Mouse (Mus musculus): ENCODE measurements around the gene Tex44. TPM values are rescaled to one million over a fixed set of nuclear protein-coding genes. Genes with fewer than 3 reads are reported as not detected.
"Not testable (repeated sequence)": the region's sequence is repeated elsewhere in the genome, so short reads cannot be mapped to it uniquely, and the experiment has no call there.

Gene Tex44
- total RNA-seq, 1 experiment from 2014 or later = not detected

DNA sequence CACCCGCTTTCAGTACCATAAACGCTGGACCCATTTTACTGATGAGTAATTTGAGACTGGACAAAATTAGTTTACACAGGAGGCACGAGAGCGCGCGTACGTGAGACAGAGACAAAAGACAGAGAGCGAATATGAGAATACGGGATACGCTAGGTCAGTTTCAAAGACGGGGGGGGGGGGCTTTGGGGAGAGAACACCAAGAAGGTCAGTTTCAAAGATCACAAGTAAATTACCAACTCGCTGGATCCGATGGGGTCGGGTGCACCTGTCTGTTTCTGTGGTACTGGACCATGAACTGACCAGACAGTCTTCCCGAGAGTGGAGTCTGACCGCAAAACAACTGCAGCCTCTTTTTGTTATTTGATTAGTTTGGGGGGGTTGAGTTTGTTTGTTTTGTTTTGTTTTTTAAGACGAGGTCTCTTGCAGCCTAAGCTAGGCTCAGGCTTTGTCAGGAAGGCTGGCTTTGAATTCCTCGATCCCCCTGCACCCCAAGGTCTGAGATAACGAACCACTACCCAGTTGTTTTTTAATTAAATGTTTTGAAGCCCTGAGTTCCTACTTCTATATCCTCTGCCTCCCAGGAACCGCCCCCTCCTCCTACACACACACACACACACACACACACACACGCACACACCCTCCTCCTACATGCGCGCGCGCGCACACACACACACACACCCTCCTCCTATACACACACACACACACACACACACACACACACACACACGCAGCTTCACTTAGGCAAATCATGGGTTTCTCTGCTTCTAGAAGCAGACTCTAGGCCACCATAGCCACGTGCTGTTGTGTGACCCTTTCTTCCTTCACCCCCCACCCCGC lies 15.0 kb downstream of the Tex44 start:
- peak; percentile 9; the same call in 1 of the 2 replicates for ATAC-seq (replicated peaks; ENCODE audit: insufficient number of reproducible peaks, low FRiP score, low TSS enrichment, poor library complexity, severe bottlenecking)

DNA sequence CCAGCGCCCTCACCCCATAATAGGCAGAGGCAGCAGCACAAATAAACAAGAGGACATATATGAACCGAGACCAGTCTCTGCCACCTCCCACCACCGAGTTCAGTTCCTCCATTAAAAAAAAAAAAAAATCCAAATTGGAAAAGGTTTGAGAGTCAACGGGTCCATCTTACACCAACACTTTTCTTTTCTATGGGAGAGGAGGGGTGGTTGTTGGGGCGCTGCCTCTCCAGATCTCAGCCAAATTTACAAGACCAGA lies 15.5 kb downstream of the Tex44 start:
- ATAC-seq (replicated peaks; ENCODE audit: insufficient number of reproducible peaks, low FRiP score, low TSS enrichment, poor library complexity, severe bottlenecking) = no peak

DNA sequence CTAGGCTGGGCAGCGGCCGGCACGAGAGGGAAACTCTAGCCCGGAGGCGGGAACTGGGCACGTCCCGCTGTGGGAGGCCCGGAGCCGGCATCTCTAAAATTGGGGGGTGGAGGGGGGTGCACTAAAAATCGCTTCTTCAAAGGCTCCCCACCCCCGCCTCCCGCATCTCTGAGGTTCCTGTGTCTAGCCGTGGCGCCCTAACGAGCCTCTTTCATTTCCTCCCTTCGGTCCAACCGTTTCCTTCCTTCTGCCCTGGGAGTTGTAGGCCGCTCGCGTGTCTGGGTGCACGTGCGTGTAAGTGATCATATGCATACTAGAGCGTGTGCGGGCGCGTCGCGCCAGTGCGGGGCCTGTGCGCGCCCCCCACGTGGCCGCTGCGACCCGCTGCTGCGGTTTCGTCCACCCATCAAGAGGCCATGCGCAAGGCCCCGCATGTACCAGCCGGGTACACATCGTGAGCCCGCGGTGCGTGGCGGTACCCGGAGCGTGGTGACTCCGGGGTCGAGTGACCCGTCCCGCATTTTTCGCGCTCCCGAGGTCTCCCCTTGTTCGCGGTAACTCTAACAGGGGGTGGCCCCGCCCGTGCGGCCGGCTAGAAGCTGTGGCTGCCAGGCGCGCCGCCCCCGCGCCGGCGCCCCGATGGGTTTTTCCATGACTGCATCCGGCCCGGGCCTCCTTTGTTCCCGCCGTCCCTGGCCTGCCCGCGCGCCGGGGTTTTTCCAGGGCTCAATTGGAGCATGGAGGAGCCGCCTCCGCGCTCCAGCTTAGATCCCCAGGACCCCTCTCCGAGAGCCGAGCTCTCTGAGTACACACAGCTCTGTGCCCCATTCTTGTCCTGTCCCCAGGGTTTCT lies 16.1 kb downstream of the Tex44 start:
- ATAC-seq (replicated peaks; ENCODE audit: insufficient number of reproducible peaks, low FRiP score, low TSS enrichment, poor library complexity, severe bottlenecking) = peak; percentile 44

DNA sequence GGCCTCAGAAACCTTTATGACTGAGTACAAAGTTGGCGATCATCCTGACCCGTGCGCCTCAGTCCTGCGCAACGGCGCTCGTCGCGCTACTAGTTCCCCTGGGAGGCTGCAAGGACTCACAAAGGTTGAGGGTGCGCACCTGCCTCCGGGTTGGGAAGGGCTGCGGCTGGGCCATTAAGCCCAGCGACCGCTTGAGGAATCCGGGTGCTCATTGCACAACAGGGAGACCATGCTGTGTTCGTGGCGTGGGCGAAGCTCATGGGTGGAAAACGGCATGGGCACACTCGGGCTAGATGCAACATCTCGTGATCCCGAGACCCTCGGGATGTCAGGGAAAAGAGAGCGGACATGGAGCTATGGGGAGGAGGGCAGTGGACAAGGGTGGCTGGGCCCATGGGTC lies 16.7 kb downstream of the Tex44 start:
- ATAC-seq (replicated peaks; ENCODE audit: insufficient number of reproducible peaks, low FRiP score, low TSS enrichment, poor library complexity, severe bottlenecking) = no peak

DNA sequence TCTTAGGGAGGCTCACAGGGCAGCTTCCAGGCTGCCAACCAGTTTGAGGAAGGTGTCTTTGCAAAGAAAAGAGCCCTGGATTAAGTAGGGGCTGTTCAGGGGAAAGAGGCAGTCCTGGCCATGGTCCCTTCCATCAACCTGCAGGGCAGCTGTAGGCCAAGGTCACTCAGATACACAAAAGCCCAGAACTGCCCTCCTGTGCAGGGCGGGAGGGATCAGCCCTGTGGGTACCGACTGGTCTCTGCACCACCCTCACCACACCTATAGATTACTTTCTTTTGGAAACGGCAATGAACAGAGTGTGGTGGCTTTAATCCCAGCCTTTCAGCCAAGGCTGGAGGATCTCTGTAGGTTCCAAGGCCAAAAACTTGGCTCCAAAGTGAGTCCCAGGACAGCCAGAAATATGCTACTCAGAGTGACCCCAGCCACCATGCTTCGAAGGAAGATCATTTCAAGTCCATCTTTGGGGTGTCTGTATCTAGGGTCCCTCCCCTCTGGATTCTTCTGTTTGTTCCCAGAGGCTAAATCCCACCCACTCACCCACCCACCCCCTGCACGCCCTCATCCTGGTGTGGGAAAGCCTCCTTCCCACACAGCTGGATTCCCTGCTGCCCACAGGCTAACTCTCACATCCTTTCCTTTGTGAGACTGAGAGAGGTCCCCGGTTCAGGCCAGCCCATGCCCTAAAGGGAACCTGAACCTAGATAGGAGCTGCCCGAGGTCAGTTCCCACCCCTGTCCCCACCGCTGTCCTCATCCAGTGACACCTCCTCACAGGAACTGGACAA lies 17.4 kb downstream of the Tex44 start:
- no peak for ATAC-seq (replicated peaks; ENCODE audit: insufficient number of reproducible peaks, low FRiP score, low TSS enrichment, poor library complexity, severe bottlenecking)

DNA sequence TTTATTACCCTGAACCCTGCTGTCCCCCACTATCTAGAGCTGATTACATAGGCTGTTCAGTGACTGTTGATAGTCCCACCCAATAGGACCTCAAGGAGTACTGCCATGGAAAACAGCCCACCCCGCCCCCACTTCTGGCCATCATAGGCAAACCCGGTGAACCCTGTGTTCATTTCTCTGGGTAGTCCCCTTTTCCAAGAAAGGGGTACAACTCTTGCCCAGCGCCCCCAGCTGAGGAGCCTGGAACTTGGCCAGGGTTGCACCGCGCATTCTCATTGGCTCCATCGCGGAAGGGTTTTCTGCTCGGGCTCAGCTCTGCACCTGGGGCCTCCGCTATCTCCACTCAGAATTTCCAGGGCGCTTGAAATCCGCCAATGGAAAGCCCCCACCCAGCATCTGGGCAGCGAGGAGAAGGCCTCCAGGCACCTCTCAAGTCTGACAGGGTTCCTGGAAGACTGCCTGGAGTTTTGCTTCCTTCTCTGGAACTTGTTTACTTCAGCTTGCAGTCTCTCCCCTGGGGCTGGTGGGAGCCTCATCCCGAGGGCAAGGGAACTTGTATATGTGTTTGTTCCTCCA lies 21.6 kb downstream of the Tex44 start:
- ATAC-seq (replicated peaks; ENCODE audit: insufficient number of reproducible peaks, low FRiP score, low TSS enrichment, poor library complexity, severe bottlenecking) = no peak

DNA sequence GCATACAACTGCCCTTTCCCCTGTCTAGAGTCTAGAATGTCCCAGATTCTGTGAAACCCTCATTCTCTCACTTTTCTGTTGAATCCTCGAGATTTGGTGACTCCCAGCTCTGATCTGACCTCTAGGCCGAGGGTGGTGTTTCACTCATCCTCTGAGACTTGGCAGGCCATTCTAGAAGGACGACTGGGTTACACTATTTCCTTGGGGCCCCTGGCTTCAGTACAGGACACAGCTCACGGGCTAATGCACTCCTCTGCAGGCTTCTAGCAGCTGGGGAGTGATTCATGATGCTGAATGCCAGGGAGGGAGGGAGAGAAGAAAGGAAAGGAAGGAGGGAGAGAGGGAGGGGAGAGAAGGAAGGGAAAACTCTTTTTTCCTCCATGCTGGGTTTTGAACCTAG lies 22.1 kb downstream of the Tex44 start:
- no peak for ATAC-seq (replicated peaks; ENCODE audit: insufficient number of reproducible peaks, low FRiP score, low TSS enrichment, poor library complexity, severe bottlenecking)

DNA sequence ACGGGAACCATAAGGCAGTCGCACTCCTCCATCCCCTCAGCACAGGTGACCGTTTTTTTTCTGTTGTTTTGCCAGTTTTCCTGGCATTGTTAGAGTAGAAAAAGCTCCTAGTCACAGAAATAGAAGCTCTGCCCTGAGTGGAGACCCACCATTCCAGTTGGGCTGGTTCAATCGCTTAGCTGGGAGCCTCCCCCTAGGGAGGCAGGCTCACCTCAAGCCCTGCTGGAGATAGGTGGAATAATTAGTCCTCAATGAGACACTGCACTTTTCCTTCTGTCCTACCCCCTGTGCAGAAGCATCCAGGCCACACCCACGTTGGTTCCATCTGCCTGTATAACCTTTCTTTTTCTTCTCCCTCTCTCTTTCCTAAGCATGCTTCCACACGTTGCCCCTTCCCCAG lies 23.8 kb downstream of the Tex44 start:
- ATAC-seq (replicated peaks; ENCODE audit: insufficient number of reproducible peaks, low FRiP score, low TSS enrichment, poor library complexity, severe bottlenecking) = no peak

DNA sequence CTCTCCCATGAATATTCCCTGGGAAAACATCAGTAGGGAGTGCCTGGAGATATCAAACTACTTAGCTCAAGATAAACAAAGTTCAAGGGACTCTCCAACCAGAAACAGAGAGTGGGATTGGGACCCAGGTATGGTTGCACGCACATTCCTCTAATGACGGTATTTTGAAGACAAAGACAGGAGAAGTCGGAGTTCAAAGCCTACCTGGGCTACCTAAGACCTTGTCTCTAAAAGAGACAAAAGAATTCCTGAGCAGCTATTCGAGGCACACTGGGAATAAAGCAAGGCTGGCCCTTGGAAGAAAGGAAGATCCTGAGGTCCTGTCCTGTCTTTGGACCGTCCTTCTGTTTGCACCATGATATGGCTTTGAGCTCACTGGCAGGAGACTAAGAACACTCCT lies 26.6 kb downstream of the Tex44 start:
- ATAC-seq (replicated peaks; ENCODE audit: insufficient number of reproducible peaks, low FRiP score, low TSS enrichment, poor library complexity, severe bottlenecking) = no peak

DNA sequence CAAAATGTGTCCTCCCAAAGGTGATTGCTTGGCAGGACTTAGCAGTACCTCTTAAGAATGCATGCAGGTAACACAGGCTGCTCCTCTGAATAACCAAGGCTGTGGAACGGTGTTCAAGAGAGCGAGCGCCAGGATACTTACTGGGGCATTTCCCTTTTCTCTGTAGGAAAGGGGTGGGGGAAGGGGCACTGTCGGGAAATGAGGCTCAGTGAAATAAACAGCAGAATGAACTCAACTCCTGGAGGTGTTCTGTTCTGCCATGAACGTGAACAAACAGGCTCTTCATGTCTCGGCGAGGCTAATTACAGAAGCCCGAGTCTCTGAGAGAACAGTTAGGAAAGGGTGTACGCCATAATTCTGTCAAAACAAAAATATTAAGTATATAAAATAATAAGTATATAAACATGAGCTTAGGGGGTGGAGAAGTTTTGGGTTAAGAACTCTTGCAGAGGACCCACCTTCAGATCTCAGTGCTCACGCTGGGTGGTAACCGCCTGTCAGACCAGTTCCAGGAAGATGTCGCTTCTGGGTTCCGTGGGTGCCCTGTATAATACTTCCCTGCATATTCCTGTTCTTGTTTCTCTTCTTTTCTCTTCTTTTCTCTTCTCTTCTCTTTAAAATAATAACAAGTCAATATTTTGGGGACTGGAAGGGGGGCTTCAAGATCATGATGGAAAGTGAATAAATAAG lies 30.9 kb downstream of the Tex44 start:
- no peak for ATAC-seq (replicated peaks; ENCODE audit: insufficient number of reproducible peaks, low FRiP score, low TSS enrichment, poor library complexity, severe bottlenecking)

DNA sequence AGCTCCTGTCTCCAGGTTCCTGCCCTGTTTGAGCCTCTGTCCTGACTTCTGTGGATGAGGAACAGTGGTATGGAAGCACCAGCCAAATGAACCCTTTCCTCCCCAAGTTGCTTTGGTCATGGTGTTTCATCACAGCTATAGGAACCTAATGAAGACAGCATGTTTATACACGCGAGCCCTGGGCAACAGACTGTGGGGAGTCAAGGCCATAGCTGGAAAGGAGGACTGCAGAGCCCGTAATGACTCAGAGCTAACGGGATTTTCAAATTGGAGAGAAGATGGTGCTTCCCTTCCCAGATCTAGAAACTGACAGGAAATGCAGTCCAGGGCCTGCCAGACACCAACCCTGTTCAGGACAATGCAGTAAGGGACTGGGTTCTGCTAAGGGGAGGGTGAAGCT lies 33.2 kb downstream of the Tex44 start:
- no peak for ATAC-seq (replicated peaks; ENCODE audit: insufficient number of reproducible peaks, low FRiP score, low TSS enrichment, poor library complexity, severe bottlenecking)

DNA sequence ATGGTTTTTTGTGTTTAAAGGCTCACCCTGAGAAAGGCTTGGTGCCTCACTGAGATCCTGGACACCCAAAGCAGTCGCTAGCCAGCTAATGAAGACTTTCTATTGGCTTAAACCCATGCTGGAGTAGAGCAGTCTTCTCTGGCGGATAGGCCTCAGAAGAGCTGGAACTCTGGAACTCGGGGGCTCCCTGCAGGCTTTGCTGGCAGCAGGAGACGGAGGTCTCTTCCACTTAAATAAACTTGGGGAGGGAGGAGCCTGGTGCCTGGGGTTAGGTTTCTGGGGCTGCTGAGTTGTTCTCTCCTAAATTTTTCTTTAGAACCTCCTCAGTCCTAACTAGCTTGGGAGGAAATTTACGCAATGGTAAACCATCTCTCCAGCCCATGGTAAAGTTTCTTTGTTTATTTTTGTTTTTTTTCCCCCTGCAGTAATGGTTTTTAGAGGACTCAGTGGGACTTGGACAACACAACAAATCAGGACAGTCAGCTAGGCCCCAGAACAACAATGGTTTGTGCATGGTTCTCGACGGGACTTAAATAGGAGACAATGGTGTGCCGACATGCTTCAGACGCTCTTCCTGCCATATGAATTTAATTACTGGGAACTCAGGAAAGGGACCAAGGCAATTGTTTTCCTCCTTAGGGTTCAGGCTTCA lies 38.2 kb downstream of the Tex44 start:
- no peak for ATAC-seq (replicated peaks; ENCODE audit: insufficient number of reproducible peaks, low FRiP score, low TSS enrichment, poor library complexity, severe bottlenecking)

DNA sequence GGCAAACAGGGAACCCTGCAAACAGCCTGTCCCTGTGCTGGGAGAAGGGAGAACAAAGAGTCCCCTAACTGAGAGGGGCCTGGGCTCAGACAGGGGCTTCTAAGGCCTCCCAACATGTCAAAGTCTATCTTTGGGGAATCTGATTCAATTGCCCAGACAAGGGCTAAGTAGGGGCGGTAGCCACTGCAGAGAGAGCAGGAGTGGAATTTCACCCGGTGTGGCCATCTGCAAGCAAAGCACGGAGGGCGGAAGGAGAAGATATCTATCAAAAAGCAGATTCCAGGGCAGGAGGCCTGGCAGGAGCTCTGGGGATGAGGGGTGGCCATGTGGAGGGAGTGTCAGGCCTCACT lies 38.7 kb downstream of the Tex44 start:
- ATAC-seq (replicated peaks; ENCODE audit: insufficient number of reproducible peaks, low FRiP score, low TSS enrichment, poor library complexity, severe bottlenecking) = no peak

DNA sequence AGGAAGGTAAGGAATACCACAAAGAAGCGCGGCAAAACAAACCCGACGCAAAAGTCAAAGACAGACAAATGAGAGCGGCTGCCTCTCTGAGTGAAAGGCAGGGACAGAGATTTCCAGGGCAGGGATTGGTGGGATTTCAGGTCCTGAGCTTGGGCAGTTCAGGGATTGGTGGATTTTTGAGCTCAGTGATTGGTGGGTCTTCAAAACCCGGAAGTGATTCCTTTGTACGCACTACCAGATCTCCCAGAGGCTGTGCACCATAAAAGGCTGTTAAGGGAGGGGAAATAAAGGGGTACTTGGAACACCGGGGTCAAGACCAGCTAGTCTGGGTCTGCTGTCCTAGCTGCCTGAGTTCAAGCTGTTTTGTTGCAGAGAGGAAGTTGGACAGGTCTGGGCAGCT lies 41.3 kb downstream of the Tex44 start:
- ATAC-seq (replicated peaks; ENCODE audit: insufficient number of reproducible peaks, low FRiP score, low TSS enrichment, poor library complexity, severe bottlenecking) = no peak

DNA sequence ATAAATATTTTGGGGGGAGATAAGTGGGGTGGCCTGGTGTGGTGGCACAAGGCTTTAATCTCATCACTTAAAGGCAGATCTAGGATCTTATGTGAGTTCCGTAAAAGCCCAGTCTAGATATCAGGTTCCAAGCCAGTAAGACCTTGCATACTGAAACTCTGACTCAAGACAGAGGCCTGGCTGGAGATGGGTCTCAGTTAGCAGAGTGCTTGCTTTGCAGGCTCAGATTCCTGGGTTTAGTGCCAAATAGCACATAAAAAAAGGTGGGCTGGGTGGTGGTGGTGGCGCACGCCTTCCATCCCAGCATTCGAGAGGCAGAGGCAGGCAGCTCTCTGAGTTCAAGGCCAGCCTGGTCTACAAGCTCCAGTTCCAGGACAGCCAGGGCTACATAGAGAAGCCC lies 43.7 kb downstream of the Tex44 start:
- ATAC-seq (replicated peaks; ENCODE audit: insufficient number of reproducible peaks, low FRiP score, low TSS enrichment, poor library complexity, severe bottlenecking) = no peak

DNA sequence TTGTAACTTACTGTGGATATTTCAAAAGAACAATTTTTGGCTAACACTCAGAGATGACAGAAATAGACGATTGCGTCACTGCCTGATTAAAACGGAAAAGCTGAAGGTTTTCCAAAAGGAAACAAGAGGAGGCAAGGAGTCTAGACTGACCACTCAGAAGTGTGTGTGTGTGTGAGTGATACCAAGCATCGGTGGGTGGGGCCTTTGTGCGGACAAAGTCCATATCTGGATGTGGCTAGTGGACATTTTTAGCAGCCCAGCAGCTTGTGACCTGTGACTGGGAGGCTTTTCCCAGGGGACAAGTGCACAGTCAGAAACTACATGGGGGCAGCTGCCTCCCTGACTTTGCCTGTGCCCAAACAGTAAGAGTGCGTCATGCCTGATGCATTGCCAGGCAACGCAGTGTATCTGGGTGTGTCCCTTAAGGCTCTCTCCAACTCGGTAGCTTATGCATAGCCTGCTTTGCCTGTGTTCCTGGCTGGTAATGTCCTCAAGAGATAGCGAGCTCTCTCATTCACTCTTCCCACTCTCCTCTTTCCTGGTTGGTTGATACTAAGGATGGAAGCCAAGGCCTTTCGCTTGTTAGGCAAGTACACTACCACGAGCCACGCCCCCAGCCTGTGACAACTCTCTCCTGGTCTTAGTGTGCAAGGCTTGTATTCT lies 44.5 kb downstream of the Tex44 start:
- peak; percentile 68 for ATAC-seq (replicated peaks; ENCODE audit: insufficient number of reproducible peaks, low FRiP score, low TSS enrichment, poor library complexity, severe bottlenecking)

DNA sequence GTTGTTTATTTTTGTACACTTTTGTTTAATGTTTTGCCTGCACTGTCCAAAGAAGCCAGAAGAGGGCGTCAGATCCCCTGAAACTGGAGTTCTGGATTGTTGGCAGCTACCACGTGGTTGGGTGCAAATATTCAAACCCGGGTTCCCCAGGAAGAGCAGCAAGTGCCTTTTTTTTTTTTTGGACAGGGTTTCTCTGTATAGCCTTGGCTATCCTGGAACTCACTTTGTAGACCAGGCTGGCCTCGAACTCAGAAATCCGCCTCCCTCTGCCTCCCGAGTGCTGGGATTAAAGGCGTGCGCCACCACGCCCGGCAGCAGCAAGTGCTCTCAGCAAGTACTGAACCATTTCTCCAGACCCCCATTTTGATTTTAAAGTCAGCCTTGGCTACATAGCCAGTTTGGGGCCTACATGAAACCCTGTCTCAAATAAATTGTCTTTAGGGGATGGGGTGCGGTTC lies 45.4 kb downstream of the Tex44 start:
- not testable (repeated sequence) for ATAC-seq (replicated peaks; ENCODE audit: insufficient number of reproducible peaks, low FRiP score, low TSS enrichment, poor library complexity, severe bottlenecking)

Data from monocyte, adult 5-6 weeks (primary cell).